Mouse (Mus musculus): Measurements from ENCODE around the gene Zwint. TPM values are rescaled to one million over a fixed set of nuclear protein-coding genes. Genes with fewer than 3 reads are reported as not detected.
A peak's percentile ranks its signal among the peaks of the same experiment; 100 is the strongest.

The Zwint gene
- polyA plus RNA-seq (2014; fragmentation: Nextera tagmentation; extraction: Ambion mirVana): 659 and 705 TPM in 2 replicates

DNA sequence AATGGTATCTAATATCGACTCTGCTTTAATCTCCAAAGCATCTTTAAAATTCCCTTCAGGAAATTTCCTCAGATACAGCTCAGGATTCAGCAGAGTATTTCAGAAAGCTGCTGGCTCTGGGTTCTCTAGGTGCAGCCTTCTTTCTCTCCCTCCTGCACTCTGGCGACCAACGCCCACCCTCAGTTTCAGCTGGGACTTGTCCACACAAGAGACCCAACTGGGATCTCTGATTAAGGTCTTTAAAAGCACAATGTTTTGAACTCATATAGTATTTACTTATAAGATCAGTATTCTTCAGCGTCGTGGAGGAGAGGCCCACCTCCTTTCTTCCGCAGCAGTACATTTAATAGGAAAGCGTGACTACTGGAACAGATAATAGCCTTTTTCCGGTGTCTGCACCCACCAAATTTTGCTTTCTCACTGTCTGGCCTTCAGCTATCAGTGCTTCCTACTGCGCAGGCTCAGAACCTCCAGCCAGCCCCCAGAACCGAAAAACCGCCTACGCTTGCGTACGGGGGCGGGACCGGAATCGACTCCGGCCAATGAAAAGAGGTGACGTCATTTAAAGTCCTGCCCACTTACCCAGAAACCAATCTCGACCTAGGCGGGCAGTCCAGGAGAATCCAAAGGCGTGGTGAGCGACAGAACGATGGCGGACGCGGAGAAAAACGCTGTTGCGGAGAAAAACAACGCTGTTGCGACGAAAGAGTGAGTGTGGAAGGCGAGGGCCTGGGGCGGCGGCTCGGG lies at the start of gene Zwint:
Gene Zwint, plus strand, starts transcription at position 576 of the 747 bp plus-strand sequence.
- peaks cover 26% of the 10 kb centered on the region for H3K36me3 ChIP-seq (ENCODE audit: control insufficient read depth, insufficient read depth, low read length)
- DNase-seq (ENCODE audit: low spot score): peak; percentile 99
- no peaks in the 10 kb centered on the region for H3K9me3 ChIP-seq (replicated peaks; ENCODE audit: control insufficient read depth, low read length)
- peak within 1 kb of the TSS; percentile 65 for H3K4me2 ChIP-seq (ENCODE audit: low read length)
- peak within 1 kb of the TSS; percentile 92 for H3K27ac ChIP-seq (ENCODE audit: low read depth, low read length)
- peaks cover 10% of the 10 kb centered on the region for H3K4me1 ChIP-seq (ENCODE audit: control insufficient read depth, insufficient read depth, low read length)
- H3K4me3 ChIP-seq (ENCODE audit: low read depth, low read length): peak within 1 kb of the TSS; percentile 72
- peak within 1 kb of the TSS; percentile 87 for H3K9ac ChIP-seq (ENCODE audit: low read length)
- ATAC-seq: peak; percentile 99
- 2% methylated on average over 36 of the region's 36 CpGs for WGBS
- H3K27me3 ChIP-seq (replicated peaks; ENCODE audit: control insufficient read depth, insufficient read depth, low read length): no peaks in the 10 kb centered on the region

DNA sequence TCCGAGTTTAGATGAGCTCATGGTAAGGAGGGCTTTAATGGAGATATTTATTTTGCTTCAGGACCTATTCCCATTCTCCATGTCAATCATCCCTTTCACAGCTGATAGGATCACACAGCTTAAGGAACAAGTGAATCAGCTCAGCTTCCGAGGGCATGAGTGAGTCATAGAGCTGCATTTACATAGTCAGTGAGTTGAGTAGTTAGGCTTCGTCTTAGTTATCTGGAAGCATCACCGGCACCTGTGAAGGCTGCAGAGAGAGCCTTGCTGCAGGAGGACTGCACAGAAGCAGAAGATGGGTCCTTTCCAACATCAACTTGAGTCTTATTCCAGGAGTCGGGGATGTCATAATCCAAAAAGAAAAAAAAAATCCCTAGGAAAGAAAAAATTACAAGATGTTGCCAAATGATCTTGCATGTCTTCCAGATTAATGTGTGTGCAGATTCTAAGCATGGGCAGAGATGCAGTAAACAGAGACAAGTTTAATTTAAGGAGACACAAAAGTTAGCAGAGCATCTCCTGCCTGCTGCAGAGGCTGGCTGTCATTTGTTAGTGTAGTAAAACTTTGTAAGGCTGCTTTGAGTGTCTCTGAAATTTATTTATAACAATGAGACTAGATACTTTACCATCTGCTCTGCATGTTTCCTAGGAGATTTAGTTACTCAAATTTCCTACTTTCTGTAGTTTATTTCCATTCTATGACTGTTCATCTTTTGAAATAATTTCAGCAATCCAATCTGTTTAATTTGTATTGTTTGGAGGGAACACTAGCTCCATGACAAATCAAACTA lies 41.3 kb upstream of the Zwint start:
- no peaks in the 10 kb centered on the region for H3K9me3 ChIP-seq (replicated peaks; ENCODE audit: control insufficient read depth, low read length)

GRCm38 (mm10) chr10:72616153-72616552 lies 38.5 kb upstream of the Zwint start:
- H3K4me3 ChIP-seq (ENCODE audit: low read depth, low read length): no peak overlapping the region
- 88% methylated on average over 2 of the region's 2 CpGs for WGBS
- H3K4me1 ChIP-seq (ENCODE audit: control insufficient read depth, insufficient read depth, low read length): no peaks in the 10 kb centered on the region
- ATAC-seq: no peak
- H3K27ac ChIP-seq (ENCODE audit: low read depth, low read length): no peak overlapping the region
- H3K9me3 ChIP-seq (replicated peaks; ENCODE audit: control insufficient read depth, low read length): no peaks in the 10 kb centered on the region
- no peak for DNase-seq (ENCODE audit: low spot score)
- H3K36me3 ChIP-seq (ENCODE audit: control insufficient read depth, insufficient read depth, low read length): no peaks in the 10 kb centered on the region
- no peaks in the 10 kb centered on the region for H3K27me3 ChIP-seq (replicated peaks; ENCODE audit: control insufficient read depth, insufficient read depth, low read length)
- H3K4me2 ChIP-seq (ENCODE audit: low read length): no peak overlapping the region
- H3K9ac ChIP-seq (ENCODE audit: low read length): no peak overlapping the region

More for the DNA sequence above, 41.3 kb upstream of the Zwint start:
- no peaks in the 10 kb centered on the region for H3K4me1 ChIP-seq (ENCODE audit: control insufficient read depth, insufficient read depth, low read length)
- no peak overlapping the region for H3K9ac ChIP-seq (ENCODE audit: low read length)
- H3K36me3 ChIP-seq (ENCODE audit: control insufficient read depth, insufficient read depth, low read length): no peaks in the 10 kb centered on the region
- no peak overlapping the region for H3K4me2 ChIP-seq (ENCODE audit: low read length)
- WGBS: 85% methylated on average over 5 of the region's 5 CpGs
- H3K4me3 ChIP-seq (ENCODE audit: low read depth, low read length): no peak overlapping the region
- no peaks in the 10 kb centered on the region for H3K27me3 ChIP-seq (replicated peaks; ENCODE audit: control insufficient read depth, insufficient read depth, low read length)
- ATAC-seq: no peak
- no peak for DNase-seq (ENCODE audit: low spot score)
- H3K27ac ChIP-seq (ENCODE audit: low read depth, low read length): no peak overlapping the region

DNA sequence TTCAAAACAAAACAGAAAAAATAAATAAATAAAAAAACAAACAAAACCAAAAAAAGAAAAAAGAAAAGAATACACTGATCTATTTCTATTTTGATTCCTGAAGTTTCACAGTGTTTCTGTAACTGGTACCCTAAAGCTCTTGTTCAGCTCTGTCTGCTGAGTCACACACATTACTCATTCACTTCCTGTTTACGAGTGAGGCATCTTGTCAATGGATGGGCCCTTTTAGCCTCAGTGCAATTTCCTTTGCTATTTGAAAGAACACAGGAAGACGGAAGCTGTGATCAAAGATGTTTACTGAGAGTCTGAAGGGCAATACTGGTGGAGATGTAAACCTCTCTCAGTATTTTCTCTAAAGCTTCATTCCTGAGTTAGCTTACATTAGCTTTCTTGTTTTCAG lies 34.1 kb upstream of the Zwint start:
- no peak for DNase-seq (ENCODE audit: low spot score)
- Histone ChIP-seq H3K9ac (ENCODE audit: low read length) (no peak overlapping the region), H3K9me3 (replicated peaks; ENCODE audit: control insufficient read depth, low read length) (no peaks in the 10 kb centered on the region), H3K27ac (ENCODE audit: low read depth, low read length) (no peak overlapping the region), H3K27me3 (replicated peaks; ENCODE audit: control insufficient read depth, insufficient read depth, low read length) (no peaks in the 10 kb centered on the region), H3K4me1 (ENCODE audit: control insufficient read depth, insufficient read depth, low read length) (no peaks in the 10 kb centered on the region), H3K4me3 (ENCODE audit: low read depth, low read length) (no peak overlapping the region), H3K36me3 (ENCODE audit: control insufficient read depth, insufficient read depth, low read length) (no peaks in the 10 kb centered on the region), H3K4me2 (ENCODE audit: low read length) (no peak overlapping the region)
- WGBS: 82% methylated on average over 2 of the region's 2 CpGs
- ATAC-seq: no peak

DNA sequence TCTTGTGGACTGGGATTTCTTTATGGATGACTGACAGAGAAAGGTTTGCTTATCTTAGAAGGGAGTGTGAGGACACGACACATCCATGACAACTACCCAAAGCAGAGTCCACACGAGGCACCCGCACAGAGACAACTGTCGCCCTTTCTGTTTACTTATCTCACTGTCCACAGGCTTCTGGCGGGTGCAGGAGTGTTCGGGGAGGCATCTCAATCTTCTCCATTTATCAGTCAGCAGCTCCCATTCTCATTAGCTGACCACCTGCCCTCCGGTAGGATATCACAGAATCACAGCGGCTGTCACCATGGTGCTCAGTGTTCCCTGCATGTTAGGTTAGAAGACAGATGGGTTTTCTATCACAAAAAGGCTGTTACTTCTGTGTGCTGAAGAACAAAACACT lies 31.1 kb upstream of the Zwint start:
- Histone ChIP-seq H3K4me3 (ENCODE audit: low read depth, low read length) (no peak overlapping the region), H3K4me1 (ENCODE audit: control insufficient read depth, insufficient read depth, low read length) (no peaks in the 10 kb centered on the region), H3K4me2 (ENCODE audit: low read length) (no peak overlapping the region), H3K27ac (ENCODE audit: low read depth, low read length) (no peak overlapping the region), H3K9ac (ENCODE audit: low read length) (no peak overlapping the region), H3K9me3 (replicated peaks; ENCODE audit: control insufficient read depth, low read length) (no peaks in the 10 kb centered on the region), H3K36me3 (ENCODE audit: control insufficient read depth, insufficient read depth, low read length) (no peaks in the 10 kb centered on the region), H3K27me3 (replicated peaks; ENCODE audit: control insufficient read depth, insufficient read depth, low read length) (no peaks in the 10 kb centered on the region)
- no peak for ATAC-seq
- 92% methylated on average over 8 of the region's 8 CpGs for WGBS
- no peak for DNase-seq (ENCODE audit: low spot score)

GRCm38 (mm10) chr10:72634125-72634524 lies 20.5 kb upstream of the Zwint start:
- no peak overlapping the region for H3K4me3 ChIP-seq (ENCODE audit: low read depth, low read length)
- no peaks in the 10 kb centered on the region for H3K4me1 ChIP-seq (ENCODE audit: control insufficient read depth, insufficient read depth, low read length)
- ATAC-seq (no peak), DNase-seq (ENCODE audit: low spot score) (no peak)
- H3K9ac ChIP-seq (ENCODE audit: low read length): no peak overlapping the region
- H3K9me3 ChIP-seq (replicated peaks; ENCODE audit: control insufficient read depth, low read length): no peaks in the 10 kb centered on the region
- 85% methylated on average over 5 of the region's 5 CpGs for WGBS
- H3K36me3 ChIP-seq (ENCODE audit: control insufficient read depth, insufficient read depth, low read length): no peaks in the 10 kb centered on the region
- H3K27ac ChIP-seq (ENCODE audit: low read depth, low read length): no peak overlapping the region
- no peak overlapping the region for H3K4me2 ChIP-seq (ENCODE audit: low read length)
- no peaks in the 10 kb centered on the region for H3K27me3 ChIP-seq (replicated peaks; ENCODE audit: control insufficient read depth, insufficient read depth, low read length)

- no peaks in the 10 kb centered on the region for H3K27me3 ChIP-seq (replicated peaks; ENCODE audit: control insufficient read depth, insufficient read depth, low read length)
- no peak overlapping the region for H3K4me3 ChIP-seq (ENCODE audit: low read depth, low read length)
- H3K4me2 ChIP-seq (ENCODE audit: low read length): no peak overlapping the region
- 43% methylated on average over 6 of the region's 6 CpGs for WGBS
- H3K27ac ChIP-seq (ENCODE audit: low read depth, low read length): no peak overlapping the region
- no peaks in the 10 kb centered on the region for H3K36me3 ChIP-seq (ENCODE audit: control insufficient read depth, insufficient read depth, low read length)
- ATAC-seq (no peak), DNase-seq (ENCODE audit: low spot score) (no peak)
- H3K4me1 ChIP-seq (ENCODE audit: control insufficient read depth, insufficient read depth, low read length): peaks cover 4% of the 10 kb centered on the region
- no peaks in the 10 kb centered on the region for H3K9me3 ChIP-seq (replicated peaks; ENCODE audit: control insufficient read depth, low read length)
- no peak overlapping the region for H3K9ac ChIP-seq (ENCODE audit: low read length)
Observed at GRCm38 (mm10) chr10:72650867-72651266, 3.8 kb upstream of the Zwint start.

GRCm38 (mm10) chr10:72653797-72654196 lies 848 bp upstream of the Zwint start:
- no peaks in the 10 kb centered on the region for H3K27me3 ChIP-seq (replicated peaks; ENCODE audit: control insufficient read depth, insufficient read depth, low read length)
- H3K4me1 ChIP-seq (ENCODE audit: control insufficient read depth, insufficient read depth, low read length): peaks cover 10% of the 10 kb centered on the region
- H3K27ac ChIP-seq (ENCODE audit: low read depth, low read length): peak overlapping the region; percentile 92; the same call in 1 of the 2 replicates
- no peak for DNase-seq (ENCODE audit: low spot score)
- H3K4me2 ChIP-seq (ENCODE audit: low read length): peak overlapping the region; percentile 65
- no peaks in the 10 kb centered on the region for H3K9me3 ChIP-seq (replicated peaks; ENCODE audit: control insufficient read depth, low read length)
- H3K36me3 ChIP-seq (ENCODE audit: control insufficient read depth, insufficient read depth, low read length): peaks cover 20% of the 10 kb centered on the region
- H3K9ac ChIP-seq (ENCODE audit: low read length): peak overlapping the region; percentile 64; the same call in 1 of the 2 replicates
- 72% methylated on average over 2 of the region's 2 CpGs for WGBS
- ATAC-seq: no peak
- H3K4me3 ChIP-seq (ENCODE audit: low read depth, low read length): no peak overlapping the region
